Mouse (Mus musculus): ENCODE measurements around the gene Peli1. TPM values are rescaled to one million over a fixed set of nuclear protein-coding genes. Genes with fewer than 3 reads are reported as not detected.

Peli1 gene
- polyA plus RNA-seq, 1 experiment: 113 TPM

DNA sequence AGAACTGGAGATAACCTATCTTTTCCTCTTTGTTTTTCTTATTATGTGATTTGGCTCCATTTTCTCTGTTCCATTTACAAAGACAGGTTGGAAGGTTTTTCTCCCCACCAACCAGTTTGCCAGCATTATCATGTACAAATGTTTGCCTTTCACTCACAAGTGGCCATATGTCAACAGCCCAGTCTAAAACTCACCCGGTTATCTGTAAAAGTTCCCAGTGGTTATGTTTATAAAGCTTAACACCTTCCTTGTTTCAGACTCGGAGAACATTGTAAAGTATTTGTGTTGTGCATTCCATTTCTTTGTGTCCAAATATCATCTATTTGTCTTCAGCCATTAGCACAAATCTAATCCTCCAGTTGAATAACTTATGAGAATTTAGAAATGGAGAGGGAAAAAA, 11.7 kb upstream of the Peli1 start:
- H3K27me3 ChIP-seq (ENCODE audit: control insufficient read depth, insufficient read depth, low read length): no peaks in the 10 kb centered on the region
- peaks cover 5% of the 10 kb centered on the region; the same call in 1 of the 2 replicates for H3K4me1 ChIP-seq (ENCODE audit: control insufficient read depth, insufficient read depth, insufficient read length, low read length)
- WGBS: 9% methylated on average over 2 of the region's 2 CpGs
- TF ChIP-seq CTCF (IDR thresholded peaks at IDR 0.05; ENCODE audit: extremely low read depth, insufficient read length, insufficient replicate concordance, low read depth, low read length): no peak
- no peak for TF ChIP-seq POLR2A (IDR thresholded peaks at IDR 0.05; ENCODE audit: low read depth, low read length)
- H3K36me3 ChIP-seq (ENCODE audit: control insufficient read depth, insufficient read depth, low read length): no peaks in the 10 kb centered on the region
- no peak overlapping the region for H3K4me3 ChIP-seq (ENCODE audit: low read depth, low read length)
- no peak overlapping the region for H3K27ac ChIP-seq (ENCODE audit: insufficient read depth, low read depth, low read length)

DNA sequence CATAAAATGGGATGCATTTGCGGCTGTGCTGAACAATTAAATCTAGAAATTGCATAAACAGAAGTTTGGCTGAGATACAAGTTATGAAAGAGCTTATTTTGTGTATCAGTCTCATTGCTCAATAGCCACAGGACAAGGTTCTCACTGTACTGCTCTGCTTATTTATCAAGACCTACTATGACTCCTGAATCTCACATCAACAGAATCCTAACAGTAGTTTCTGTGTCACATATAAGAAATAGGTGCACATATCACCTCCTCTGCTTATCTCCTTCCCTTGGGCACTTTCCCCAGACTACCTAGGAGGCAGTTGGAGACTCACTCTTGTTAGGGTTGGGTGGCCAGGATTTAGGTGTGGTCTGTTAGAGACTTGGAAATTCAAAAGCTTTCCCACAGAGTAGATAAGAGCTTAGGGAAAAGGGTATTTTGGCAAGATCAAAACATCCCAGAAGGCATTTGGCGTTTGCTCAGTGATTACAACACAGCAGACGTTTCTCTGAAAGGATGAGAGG, 11.2 kb upstream of the Peli1 start:
- no peak for TF ChIP-seq CTCF (IDR thresholded peaks at IDR 0.05; ENCODE audit: extremely low read depth, insufficient read length, insufficient replicate concordance, low read depth, low read length)
- no peak for TF ChIP-seq POLR2A (IDR thresholded peaks at IDR 0.05; ENCODE audit: low read depth, low read length)
- H3K27me3 ChIP-seq (ENCODE audit: control insufficient read depth, insufficient read depth, low read length): no peaks in the 10 kb centered on the region
- H3K4me3 ChIP-seq (ENCODE audit: low read depth, low read length): no peak overlapping the region
- H3K27ac ChIP-seq (ENCODE audit: insufficient read depth, low read depth, low read length): peak overlapping the region; percentile 3; the same call in 1 of the 2 replicates
- 11% methylated on average over 3 of the region's 3 CpGs for WGBS
- peaks cover 5% of the 10 kb centered on the region; the same call in 1 of the 2 replicates for H3K4me1 ChIP-seq (ENCODE audit: control insufficient read depth, insufficient read depth, insufficient read length, low read length)
- no peaks in the 10 kb centered on the region for H3K36me3 ChIP-seq (ENCODE audit: control insufficient read depth, insufficient read depth, low read length)

DNA sequence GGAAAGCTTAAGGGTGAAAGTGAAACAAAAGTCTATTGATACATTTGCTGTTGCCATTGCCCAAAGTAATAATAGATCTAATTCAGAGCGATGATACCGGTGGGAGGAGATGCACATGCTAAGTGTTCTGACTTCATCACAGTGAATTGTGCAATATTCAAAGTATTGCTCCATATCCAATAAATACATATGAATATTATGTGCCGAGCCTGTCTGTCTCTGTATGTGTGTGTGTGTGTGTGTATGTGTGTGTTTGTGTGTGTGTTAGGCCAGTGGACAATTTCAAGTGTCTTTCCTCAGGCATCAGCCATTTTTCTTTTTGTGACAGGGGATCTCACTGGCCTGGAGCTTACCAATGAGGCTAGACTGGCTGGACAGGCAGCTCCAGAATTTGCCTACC, 9.9 kb upstream of the Peli1 start:
- WGBS: 33% methylated on average over 3 of the region's 3 CpGs
- no peak overlapping the region for H3K4me3 ChIP-seq (ENCODE audit: low read depth, low read length)
- no peaks in the 10 kb centered on the region for H3K36me3 ChIP-seq (ENCODE audit: control insufficient read depth, insufficient read depth, low read length)
- H3K27ac ChIP-seq (ENCODE audit: insufficient read depth, low read depth, low read length): no peak overlapping the region
- H3K4me1 ChIP-seq (ENCODE audit: control insufficient read depth, insufficient read depth, insufficient read length, low read length): peaks cover 5% of the 10 kb centered on the region; the same call in 1 of the 2 replicates
- no peaks in the 10 kb centered on the region for H3K27me3 ChIP-seq (ENCODE audit: control insufficient read depth, insufficient read depth, low read length)
- no peak for TF ChIP-seq POLR2A (IDR thresholded peaks at IDR 0.05; ENCODE audit: low read depth, low read length)
- no peak for TF ChIP-seq CTCF (IDR thresholded peaks at IDR 0.05; ENCODE audit: extremely low read depth, insufficient read length, insufficient replicate concordance, low read depth, low read length)

DNA sequence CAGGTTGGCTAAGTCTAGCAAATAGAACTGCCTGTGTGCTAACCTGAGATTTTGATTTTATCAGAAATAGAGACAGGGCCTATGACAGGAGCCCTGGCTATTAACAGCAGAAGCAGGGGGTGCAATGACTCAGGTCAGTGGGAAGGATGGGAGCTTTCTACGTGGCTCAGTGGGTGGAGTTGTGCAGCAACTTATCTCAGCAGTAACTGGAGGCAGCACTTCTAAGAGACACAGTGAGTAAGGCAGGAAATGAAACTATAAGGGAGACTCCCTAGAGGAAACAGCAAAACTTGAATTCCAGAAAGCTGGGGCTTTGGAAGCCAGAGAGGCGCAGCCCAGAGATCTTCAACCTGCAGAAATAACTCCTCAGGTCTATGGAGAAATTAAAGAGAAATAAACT, 8.4 kb upstream of the Peli1 start:
- H3K27ac ChIP-seq (ENCODE audit: insufficient read depth, low read depth, low read length): no peak overlapping the region
- TF ChIP-seq CTCF (IDR thresholded peaks at IDR 0.05; ENCODE audit: extremely low read depth, insufficient read length, insufficient replicate concordance, low read depth, low read length) (no peak), POLR2A (IDR thresholded peaks at IDR 0.05; ENCODE audit: low read depth, low read length) (no peak)
- H3K4me1 ChIP-seq (ENCODE audit: control insufficient read depth, insufficient read depth, insufficient read length, low read length): peaks cover 5% of the 10 kb centered on the region; the same call in 1 of the 2 replicates
- H3K4me3 ChIP-seq (ENCODE audit: low read depth, low read length): no peak overlapping the region
- no peaks in the 10 kb centered on the region for H3K27me3 ChIP-seq (ENCODE audit: control insufficient read depth, insufficient read depth, low read length)
- 29% methylated on average over 2 of the region's 2 CpGs for WGBS
- H3K36me3 ChIP-seq (ENCODE audit: control insufficient read depth, insufficient read depth, low read length): no peaks in the 10 kb centered on the region

GRCm38 (mm10) chr11:21088356-21088755, 2.7 kb upstream of the Peli1 start:
- WGBS: 68% methylated on average over 2 of the region's 2 CpGs
- no peaks in the 10 kb centered on the region for H3K36me3 ChIP-seq (ENCODE audit: control insufficient read depth, insufficient read depth, low read length)
- H3K27ac ChIP-seq (ENCODE audit: insufficient read depth, low read depth, low read length): no peak overlapping the region
- TF ChIP-seq POLR2A (IDR thresholded peaks at IDR 0.05; ENCODE audit: low read depth, low read length) (no peak), CTCF (IDR thresholded peaks at IDR 0.05; ENCODE audit: extremely low read depth, insufficient read length, insufficient replicate concordance, low read depth, low read length) (no peak)
- H3K27me3 ChIP-seq (ENCODE audit: control insufficient read depth, insufficient read depth, low read length): no peaks in the 10 kb centered on the region
- H3K4me1 ChIP-seq (ENCODE audit: control insufficient read depth, insufficient read depth, insufficient read length, low read length): peaks cover 3% of the 10 kb centered on the region
- no peak overlapping the region for H3K4me3 ChIP-seq (ENCODE audit: low read depth, low read length)

- peaks cover 3% of the 10 kb centered on the region for H3K4me1 ChIP-seq (ENCODE audit: control insufficient read depth, insufficient read depth, insufficient read length, low read length)
- H3K36me3 ChIP-seq (ENCODE audit: control insufficient read depth, insufficient read depth, low read length): no peaks in the 10 kb centered on the region
- H3K4me3 ChIP-seq (ENCODE audit: low read depth, low read length): no peak overlapping the region
- no peak overlapping the region for H3K27ac ChIP-seq (ENCODE audit: insufficient read depth, low read depth, low read length)
- TF ChIP-seq POLR2A (IDR thresholded peaks at IDR 0.05; ENCODE audit: low read depth, low read length) (no peak), CTCF (IDR thresholded peaks at IDR 0.05; ENCODE audit: extremely low read depth, insufficient read length, insufficient replicate concordance, low read depth, low read length) (no peak)
- WGBS: 23% methylated on average over 4 of the region's 4 CpGs
- no peaks in the 10 kb centered on the region for H3K27me3 ChIP-seq (ENCODE audit: control insufficient read depth, insufficient read depth, low read length)
These were observed 1.5 kb upstream of the Peli1 start for GRCm38 (mm10) chr11:21089571-21089970.

DNA sequence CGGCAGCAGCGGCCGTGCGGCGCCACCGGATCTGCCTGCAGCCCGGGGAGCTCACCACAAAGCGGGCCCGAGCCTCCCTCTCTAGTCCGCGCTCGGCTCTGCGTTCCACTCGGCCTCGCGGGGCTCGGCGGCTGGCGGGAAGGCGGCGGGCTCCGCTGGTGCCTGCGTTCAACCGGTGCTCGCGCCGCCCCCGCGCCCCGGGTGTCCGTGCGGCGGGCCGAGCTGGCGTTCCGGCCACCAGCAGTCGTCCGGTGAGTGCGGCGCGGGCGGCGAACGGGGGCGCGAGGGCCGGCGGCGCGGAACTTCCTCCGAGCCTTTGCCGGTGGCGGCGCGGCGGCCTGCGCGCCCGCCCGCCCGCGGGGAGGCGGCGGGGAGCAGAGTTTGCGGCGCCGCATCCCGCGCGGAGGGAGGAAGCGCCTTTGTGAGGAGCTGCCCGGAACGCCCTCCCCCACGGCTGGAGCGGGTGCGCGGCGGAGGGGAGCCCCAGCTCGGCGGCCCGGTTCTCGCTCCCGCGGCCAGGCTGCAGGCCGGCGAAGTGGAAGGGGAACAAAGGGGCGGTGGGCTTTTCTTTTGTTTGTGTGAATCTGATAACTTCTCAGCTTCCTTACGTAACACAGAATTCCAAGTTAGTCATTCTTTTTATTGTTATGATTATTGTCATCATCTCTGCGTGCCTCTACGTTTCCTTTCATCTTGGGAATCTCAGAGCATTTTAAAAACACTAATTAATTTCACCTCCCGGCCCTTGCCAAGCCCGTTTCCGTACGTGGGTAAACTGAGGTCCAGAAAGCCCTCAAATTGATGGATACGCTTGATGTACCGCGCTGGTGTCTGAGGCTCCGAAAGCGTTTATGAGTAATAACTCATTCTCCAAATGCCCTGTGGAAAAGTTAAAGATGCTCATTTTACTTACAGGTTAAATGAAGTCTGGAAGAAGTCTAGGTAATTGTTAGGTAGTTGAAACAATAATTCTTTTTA, 626 bp downstream of the Peli1 start:
- under 1% methylated on average over 98 of the region's 99 CpGs for WGBS
- peak overlapping the region; percentile 98 for H3K27ac ChIP-seq (ENCODE audit: insufficient read depth, low read depth, low read length)
- no peaks in the 10 kb centered on the region for H3K27me3 ChIP-seq (ENCODE audit: control insufficient read depth, insufficient read depth, low read length)

More for the DNA sequence above, 626 bp downstream of the Peli1 start:
- Histone ChIP-seq H3K4me3 (ENCODE audit: low read depth, low read length) (peak overlapping the region; percentile 96), H3K4me1 (ENCODE audit: control insufficient read depth, insufficient read depth, insufficient read length, low read length) (peaks cover 6% of the 10 kb centered on the region), H3K36me3 (ENCODE audit: control insufficient read depth, insufficient read depth, low read length) (no peaks in the 10 kb centered on the region)
- TF ChIP-seq POLR2A (IDR thresholded peaks at IDR 0.05; ENCODE audit: low read depth, low read length): no peak
- no peak for TF ChIP-seq CTCF (IDR thresholded peaks at IDR 0.05; ENCODE audit: extremely low read depth, insufficient read length, insufficient replicate concordance, low read depth, low read length)
